In genomic region chr4:40018208-40018607, GRCm38 (mm10) we compare ENCODE assay signal across 19 mouse cellular contexts.
A peak's percentile ranks its signal among the peaks of the same experiment; 100 is the strongest.
DNase-seq lines count a peak whose midpoint lies in the region; ATAC-seq lines count a peak whose summit lies in the region.
"Had no signal": no experiment of that assay in that cellular context is flagged by ENCODE, and none has a peak within 500 bp of the region (broad histone marks: within the 10 kb centered on the region; RNA-seq: fewer than 3 reads in every experiment).

No protein-coding gene starts in this region.

- DNase-seq in adrenal gland, postnatal 14 days = peak; percentile 5
- DNase-seq in adrenal gland, adult 8-10 months = no peak
- no peak for DNase-seq in frontal cortex, postnatal 10 days (ENCODE audit: low spot score in 2 of 2)
- peak; percentile 6 for DNase-seq in kidney, postnatal 14 days
- DNase-seq in right cerebral cortex, postnatal 14 days = peak; percentile 48
- DNase-seq in right cerebral cortex, adult 2 months (ENCODE audit: low spot score in 2 of 2) = no peak
- DNase-seq: cerebellum, adult 11-12 months; gastrocnemius, postnatal 25 days; kidney, adult 11 months had no signal

- no peak overlapping the region for H3K4me2 ChIP-seq in kidney, embryonic 15.5 days
- H3K4me2 ChIP-seq: limb, embryonic 15.5 days; liver, embryonic 15.5 days; midbrain, embryonic 13.5 days; neural tube, embryonic 15.5 days had no signal

- no peaks in the 10 kb centered on the region for H3K36me3 ChIP-seq in kidney, embryonic 15.5 days
- H3K36me3 ChIP-seq: limb, embryonic 15.5 days; liver, embryonic 15.5 days; midbrain, embryonic 13.5 days; neural tube, embryonic 15.5 days had no signal

- H3K9me3 ChIP-seq in kidney, embryonic 15.5 days (replicated peaks) = no peaks in the 10 kb centered on the region
- H3K9me3 ChIP-seq: limb, embryonic 15.5 days; liver, embryonic 15.5 days; midbrain, embryonic 13.5 days; neural tube, embryonic 15.5 days had no signal

- 0 out of 2 replicates have a peak, but pooled peaks have one; percentile 35 for ATAC-seq in frontal cortex, adult (ENCODE audit: low TSS enrichment)
- no peak for ATAC-seq in kidney, embryonic 15.5 days (replicated peaks; ENCODE audit: low FRiP score)
- ATAC-seq: CD4-positive, CD25-positive, alpha-beta regulatory T cell, adult 4 months; forebrain, embryonic 16.5 days; lung, postnatal 0 days; midbrain, embryonic 13.5 days had no signal

- no peaks in the 10 kb centered on the region for H3K27me3 ChIP-seq in kidney, embryonic 15.5 days
- H3K27me3 ChIP-seq: limb, embryonic 15.5 days; liver, embryonic 15.5 days; midbrain, embryonic 13.5 days; neural tube, embryonic 15.5 days had no signal

- no peak overlapping the region for H3K27ac ChIP-seq in kidney, embryonic 15.5 days
- H3K27ac ChIP-seq: limb, embryonic 15.5 days; liver, embryonic 15.5 days; midbrain, embryonic 13.5 days; neural tube, embryonic 15.5 days had no signal

- 73% methylated on average over 4 of the region's 4 CpGs for WGBS in kidney, embryonic 15.5 days

- no peak overlapping the region for H3K9ac ChIP-seq in kidney, embryonic 15.5 days
- H3K9ac ChIP-seq: limb, embryonic 15.5 days; liver, embryonic 15.5 days; midbrain, embryonic 13.5 days; neural tube, embryonic 15.5 days had no signal

- H3K4me1 ChIP-seq in kidney, embryonic 15.5 days = 0 out of 2 replicates have a peak, but pooled peaks cover 2% of the 10 kb centered on the region
- H3K4me1 ChIP-seq: limb, embryonic 15.5 days; liver, embryonic 15.5 days had no signal

- no peak overlapping the region for H3K4me3 ChIP-seq in kidney, embryonic 15.5 days (replicated peaks)
- H3K4me3 ChIP-seq: limb, embryonic 15.5 days; liver, embryonic 15.5 days; midbrain, embryonic 13.5 days; myocyte; neural tube, embryonic 15.5 days had no signal

Comparison
In these comparisons a context has a peak if more than half of its experiments do, and no peak if none do; other contexts are left out.
1. DNase-seq: peak in adrenal gland, postnatal 14 days (single experiment), kidney, postnatal 14 days (single experiment) and right cerebral cortex, postnatal 14 days (single experiment); none in adrenal gland, adult 8-10 months (single experiment), frontal cortex, postnatal 10 days (0 of 2) and right cerebral cortex, adult 2 months (0 of 2).